Mouse (Mus musculus): ENCODE measurements around the gene Sec61a2. TPM values are rescaled to one million over a fixed set of nuclear protein-coding genes. Genes with fewer than 3 reads are reported as not detected.

The Sec61a2 gene
- polyA plus RNA-seq, 1 experiment, result 10.7 TPM

GRCm38 (mm10) chr2:5889412-5889811, 5.8 kb downstream of the Sec61a2 start:
- Histone ChIP-seq H3K4me1 (ENCODE audit: control insufficient read depth, insufficient read depth, insufficient read length, low read length) (0 out of 2 replicates have a peak, but pooled peaks cover 1% of the 10 kb centered on the region), H3K27ac (ENCODE audit: insufficient read depth, low read depth, low read length) (no peak overlapping the region), H3K4me3 (ENCODE audit: low read depth, low read length) (no peak overlapping the region), H3K27me3 (ENCODE audit: control insufficient read depth, insufficient read depth, low read length) (no peaks in the 10 kb centered on the region), H3K36me3 (ENCODE audit: control insufficient read depth, insufficient read depth, low read length) (peaks cover 40% of the 10 kb centered on the region)
- WGBS, result 72% methylated on average over 2 of the region's 2 CpGs
- TF ChIP-seq POLR2A (IDR thresholded peaks at IDR 0.05; ENCODE audit: low read depth, low read length) (no peak), CTCF (IDR thresholded peaks at IDR 0.05; ENCODE audit: extremely low read depth, insufficient read length, insufficient replicate concordance, low read depth, low read length) (no peak)

GRCm38 (mm10) chr2:5888865-5889264, 6.4 kb downstream of the Sec61a2 start:
- no peaks in the 10 kb centered on the region for H3K27me3 ChIP-seq (ENCODE audit: control insufficient read depth, insufficient read depth, low read length)
- no peak for TF ChIP-seq CTCF (IDR thresholded peaks at IDR 0.05; ENCODE audit: extremely low read depth, insufficient read length, insufficient replicate concordance, low read depth, low read length)
- TF ChIP-seq POLR2A (IDR thresholded peaks at IDR 0.05; ENCODE audit: low read depth, low read length), result no peak
- 0 out of 2 replicates have a peak, but pooled peaks cover 1% of the 10 kb centered on the region for H3K4me1 ChIP-seq (ENCODE audit: control insufficient read depth, insufficient read depth, insufficient read length, low read length)
- WGBS, result 83% methylated on average over 5 of the region's 5 CpGs
- no peak overlapping the region for H3K4me3 ChIP-seq (ENCODE audit: low read depth, low read length)
- H3K36me3 ChIP-seq (ENCODE audit: control insufficient read depth, insufficient read depth, low read length), result peaks cover 41% of the 10 kb centered on the region
- no peak overlapping the region for H3K27ac ChIP-seq (ENCODE audit: insufficient read depth, low read depth, low read length)

GRCm38 (mm10) chr2:5877446-5877845, 17.8 kb downstream of the Sec61a2 start:
- no peaks in the 10 kb centered on the region for H3K4me1 ChIP-seq (ENCODE audit: control insufficient read depth, insufficient read depth, insufficient read length, low read length)
- no peaks in the 10 kb centered on the region for H3K27me3 ChIP-seq (ENCODE audit: control insufficient read depth, insufficient read depth, low read length)
- H3K4me3 ChIP-seq (ENCODE audit: low read depth, low read length), result no peak overlapping the region
- WGBS, result 44% methylated on average over 3 of the region's 3 CpGs
- peaks cover 37% of the 10 kb centered on the region for H3K36me3 ChIP-seq (ENCODE audit: control insufficient read depth, insufficient read depth, low read length)
- TF ChIP-seq POLR2A (IDR thresholded peaks at IDR 0.05; ENCODE audit: low read depth, low read length) (no peak), CTCF (IDR thresholded peaks at IDR 0.05; ENCODE audit: extremely low read depth, insufficient read length, insufficient replicate concordance, low read depth, low read length) (no peak)
- no peak overlapping the region for H3K27ac ChIP-seq (ENCODE audit: insufficient read depth, low read depth, low read length)

GRCm38 (mm10) chr2:5869746-5870145, 25.5 kb downstream of the Sec61a2 start:
- Histone ChIP-seq H3K36me3 (ENCODE audit: control insufficient read depth, insufficient read depth, low read length) (peaks cover 47% of the 10 kb centered on the region), H3K4me3 (ENCODE audit: low read depth, low read length) (no peak overlapping the region), H3K27ac (ENCODE audit: insufficient read depth, low read depth, low read length) (no peak overlapping the region), H3K4me1 (ENCODE audit: control insufficient read depth, insufficient read depth, insufficient read length, low read length) (no peaks in the 10 kb centered on the region), H3K27me3 (ENCODE audit: control insufficient read depth, insufficient read depth, low read length) (no peaks in the 10 kb centered on the region)
- 90% methylated on average over 5 of the region's 5 CpGs for WGBS
- TF ChIP-seq CTCF (IDR thresholded peaks at IDR 0.05; ENCODE audit: extremely low read depth, insufficient read length, insufficient replicate concordance, low read depth, low read length) (no peak), POLR2A (IDR thresholded peaks at IDR 0.05; ENCODE audit: low read depth, low read length) (no peak)

- H3K36me3 ChIP-seq (ENCODE audit: control insufficient read depth, insufficient read depth, low read length), result peaks cover 48% of the 10 kb centered on the region
- no peak overlapping the region for H3K4me3 ChIP-seq (ENCODE audit: low read depth, low read length)
- TF ChIP-seq POLR2A (IDR thresholded peaks at IDR 0.05; ENCODE audit: low read depth, low read length), result no peak
- TF ChIP-seq CTCF (IDR thresholded peaks at IDR 0.05; ENCODE audit: extremely low read depth, insufficient read length, insufficient replicate concordance, low read depth, low read length), result no peak
- 71% methylated on average over 2 of the region's 2 CpGs for WGBS
- H3K27ac ChIP-seq (ENCODE audit: insufficient read depth, low read depth, low read length), result no peak overlapping the region
- H3K27me3 ChIP-seq (ENCODE audit: control insufficient read depth, insufficient read depth, low read length), result no peaks in the 10 kb centered on the region
- H3K4me1 ChIP-seq (ENCODE audit: control insufficient read depth, insufficient read depth, insufficient read length, low read length), result no peaks in the 10 kb centered on the region
Measured at GRCm38 (mm10) chr2:5867681-5868080, 27.6 kb downstream of the Sec61a2 start.

- Histone ChIP-seq H3K4me1 (ENCODE audit: control insufficient read depth, insufficient read depth, insufficient read length, low read length) (no peaks in the 10 kb centered on the region), H3K27me3 (ENCODE audit: control insufficient read depth, insufficient read depth, low read length) (no peaks in the 10 kb centered on the region), H3K27ac (ENCODE audit: insufficient read depth, low read depth, low read length) (no peak within 1 kb of the TSS), H3K4me3 (ENCODE audit: low read depth, low read length) (no peak within 1 kb of the TSS), H3K36me3 (ENCODE audit: control insufficient read depth, insufficient read depth, low read length) (peaks cover 62% of the 10 kb centered on the region)
- TF ChIP-seq POLR2A (IDR thresholded peaks at IDR 0.05; ENCODE audit: low read depth, low read length) (no peak), CTCF (IDR thresholded peaks at IDR 0.05; ENCODE audit: extremely low read depth, insufficient read length, insufficient replicate concordance, low read depth, low read length) (no peak)
- 96% methylated on average over 3 of the region's 3 CpGs for whole genome bisulfite sequencing
Measured at GRCm38 (mm10) chr2:5862834-5863233, 32.4 kb downstream of the Sec61a2 start, which contains the start of gene Gm13199. Gene Gm13199, minus strand, starts transcription at chr2:5862934.

- Histone ChIP-seq H3K4me3 (ENCODE audit: low read depth, low read length) (no peak overlapping the region), H3K27ac (ENCODE audit: insufficient read depth, low read depth, low read length) (peak overlapping the region; percentile 38; the same call in 1 of the 2 replicates)
- 74% methylated on average over 5 of the region's 5 CpGs for WGBS
Measured at GRCm38 (mm10) chr2:5851866-5852265, 43.4 kb downstream of the Sec61a2 start.

More at GRCm38 (mm10) chr2:5851866-5852265, 43.4 kb downstream of the Sec61a2 start:
- Histone ChIP-seq H3K27me3 (ENCODE audit: control insufficient read depth, insufficient read depth, low read length) (no peaks in the 10 kb centered on the region), H3K36me3 (ENCODE audit: control insufficient read depth, insufficient read depth, low read length) (peaks cover 14% of the 10 kb centered on the region), H3K4me1 (ENCODE audit: control insufficient read depth, insufficient read depth, insufficient read length, low read length) (peaks cover 21% of the 10 kb centered on the region; the same call in 1 of the 2 replicates)
- TF ChIP-seq POLR2A (IDR thresholded peaks at IDR 0.05; ENCODE audit: low read depth, low read length) (no peak), CTCF (IDR thresholded peaks at IDR 0.05; ENCODE audit: extremely low read depth, insufficient read length, insufficient replicate concordance, low read depth, low read length) (no peak)
